Mouse (Mus musculus) myocyte (in vitro differentiated cells): ENCODE results near the gene Tpk1.

Experiments
- E2F4 ChIP-seq: IDR thresholded peaks from one replicate; pipeline ENCODE4 v1.6.1; 2011; ENCODE audit warnings: mild to moderate bottlenecking, control low read depth, moderate library complexity; ENCODE audit not compliant: insufficient read depth
- MAX ChIP-seq: IDR thresholded peaks from one replicate; pipeline ENCODE4 v1.6.1; 2011; ENCODE audit warnings: low read depth, mild to moderate bottlenecking, control low read depth
- POLR2A ChIP-seq: IDR thresholded peaks from one replicate; pipeline ENCODE4 v1.6.1; 2011; ENCODE audit warnings: low read depth, mild to moderate bottlenecking, control low read depth, moderate library complexity; ENCODE audit not compliant: insufficient read length
- POLR2AphosphoS2 ChIP-seq: IDR thresholded peaks from one replicate; pipeline ENCODE4 v1.6.1; 2011; ENCODE audit warnings: low read depth, control low read depth; ENCODE audit not compliant: insufficient read length

GRCm38 (mm10) chr6:43667681-43668080, 1.6 kb upstream of the Tpk1 start:
- no peak for TF ChIP-seq POLR2A
- no peak for TF ChIP-seq E2F4
- TF ChIP-seq MAX: no peak
- no peak for TF ChIP-seq POLR2AphosphoS2
